Mouse (Mus musculus) ES-E14 (cell line): ENCODE measurements at regions not wholly inside any gene's neighbourhood (a gene's known extent, or its start where the extent isn't known, plus 50 kb on each side); places are given as distances from the start of the nearest gene placed in this dataset.

Experiments used
- CHD2 ChIP-seq: IDR thresholded peaks from 2 replicates; pipeline ENCODE4 v1.6.1; 2014; ENCODE audit warnings: mild to moderate bottlenecking, low read depth, low read length, inconsistent platforms
- HCFC1 ChIP-seq: IDR thresholded peaks from 2 replicates; pipeline ENCODE4 v1.6.1; 2012; ENCODE audit warnings: low read length, inconsistent platforms, borderline replicate concordance; ENCODE audit not compliant: insufficient read depth
- MAFK ChIP-seq: IDR thresholded peaks from 2 replicates; pipeline ENCODE4 v1.6.1; 2014; ENCODE audit warnings: mild to moderate bottlenecking, low read depth, low read length, inconsistent platforms; ENCODE audit not compliant: insufficient read depth
- ZNF384 ChIP-seq: IDR thresholded peaks from 2 replicates; pipeline ENCODE4 v1.6.1; 2012; ENCODE audit warnings: low read depth, low read length, inconsistent platforms

- no peak for TF ChIP-seq MAFK
- TF ChIP-seq HCFC1, result no peak
- no peak for TF ChIP-seq ZNF384
- no peak for TF ChIP-seq CHD2
Measured at GRCm38 (mm10) chr14:102469326-102469725, 513.1 kb downstream of the Kctd12 start.
